Mouse (Mus musculus) hindbrain, embryonic 11.5 days (tissue): ENCODE data around the gene Hoxb2. TPM values are rescaled to one million over a fixed set of nuclear protein-coding genes. Genes with fewer than 3 reads are reported as not detected.

ENCODE experiments used
- ATAC-seq: fragments of 200-750 bp; cut with Nextera tagmentation; 2 replicates; pipeline ENCODE4 v1.8.0; 2017; ENCODE audit warnings: mild to moderate bottlenecking, moderate TSS enrichment, moderate library complexity; ENCODE audit not compliant: low FRiP score
- DNase-seq: peaks from one replicate; pipeline ENCODE4 v3.0.0-alpha.2; 2015; ENCODE audit warnings: low spot score
- H3K27ac ChIP-seq: fragments of 300-500 bp; sonication (generic); 2 replicates; pipeline ENCODE4 v1.5.1; 2014; ENCODE audit warnings: mild to moderate bottlenecking, low read depth, low read length
- H3K27me3 ChIP-seq: fragments of 300-500 bp; sonication (generic); 2 replicates; pipeline ENCODE4 v1.6.1; 2014; ENCODE audit warnings: mild to moderate bottlenecking, low read length, moderate library complexity, mixed read lengths; ENCODE audit not compliant: control insufficient read depth, insufficient read depth
- H3K36me3 ChIP-seq: fragments of 300-500 bp; sonication (generic); 2 replicates; pipeline ENCODE4 v1.6.1; 2014; ENCODE audit warnings: mild to moderate bottlenecking, low read length, moderate library complexity, mixed read lengths; ENCODE audit not compliant: control insufficient read depth, insufficient read depth
- H3K4me1 ChIP-seq: fragments of 300-500 bp; sonication (generic); replicated peaks from 2 replicates; pipeline ENCODE4 v1.6.1; 2014; ENCODE audit warnings: low read length, mixed read lengths; ENCODE audit not compliant: control insufficient read depth, insufficient read depth
- H3K4me2 ChIP-seq: fragments of 300-500 bp; sonication (generic); replicated peaks from 2 replicates; pipeline ENCODE4 v1.6.1; 2014; ENCODE audit warnings: mild to moderate bottlenecking, low read depth, low read length
- H3K4me3 ChIP-seq: fragments of 300-500 bp; sonication (generic); 2 replicates; pipeline ENCODE4 v1.5.1; 2014; ENCODE audit warnings: low read depth, low read length
- H3K9ac ChIP-seq: fragments of 300-500 bp; sonication (generic); 2 replicates; pipeline ENCODE4 v1.6.1; 2014; ENCODE audit warnings: low read depth, low read length
- H3K9me3 ChIP-seq: fragments of 300-500 bp; sonication (generic); 2 replicates; pipeline ENCODE4 v1.6.1; 2016; ENCODE audit warnings: low read length; ENCODE audit not compliant: control insufficient read depth
- WGBS: fragments of 180-500 bp; shearing (Covaris S2); extraction: QIAGEN DNeasy Blood & Tissue Kit; methylation state at CpG from one replicate; pipeline ENCODE4 v1.1.7; 2014; 5-methylcytosine and 5-hydroxymethylcytosine counted together
- polyA plus RNA-seq: library from polyadenylated mRNA; unstranded; fragments of >200 nt; fragmentation: Nextera tagmentation; extraction: Ambion mirVana; gene quantifications from 2 replicates; pipeline ENCODE4 v1.2.1, GENCODE M21; 2014

Gene Hoxb2
- polyA plus RNA-seq, 1 experiment from 2014 or later = 67.5 TPM

DNA sequence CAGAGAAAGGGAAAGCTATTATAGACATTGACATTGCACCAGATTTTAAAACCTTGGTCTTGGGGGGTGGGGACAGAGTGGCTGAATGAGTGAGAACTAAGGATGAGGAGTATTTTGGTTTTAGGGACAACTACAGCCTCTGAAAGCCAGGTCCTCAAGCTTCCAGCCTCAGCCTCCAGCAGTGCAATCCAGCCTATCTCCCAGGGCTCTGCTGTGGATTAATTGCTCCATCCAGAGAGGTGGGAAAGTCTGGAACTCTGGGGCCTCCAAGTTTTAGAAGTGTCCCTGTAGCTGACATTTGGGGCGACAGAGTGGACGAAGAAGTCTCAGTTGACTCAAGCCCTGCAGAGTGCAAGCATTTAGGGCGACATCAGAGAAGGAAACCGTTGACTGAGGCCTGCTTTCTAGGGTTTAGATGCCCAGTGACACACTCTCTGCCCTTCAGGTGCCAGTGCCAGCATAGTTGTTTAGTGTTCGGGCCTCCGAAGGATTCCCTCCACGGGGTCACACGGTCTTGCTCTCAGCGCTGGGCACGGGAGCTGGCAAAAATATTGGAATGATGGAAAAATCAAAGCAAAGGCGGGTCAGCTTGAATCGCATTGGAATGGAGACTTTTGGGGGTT is 36.4 kb upstream of the Hoxb2 start:
- Histone ChIP-seq H3K27ac (peak overlapping the region; percentile 90), H3K4me2 (peak overlapping the region; percentile 64), H3K36me3 (no peaks in the 10 kb centered on the region), H3K9me3 (no peaks in the 10 kb centered on the region), H3K4me3 (peak overlapping the region; percentile 63), H3K4me1 (no peaks in the 10 kb centered on the region), H3K9ac (peak overlapping the region; percentile 29), H3K27me3 (peaks cover 86% of the 10 kb centered on the region)
- peak; percentile 61 for DNase-seq
- ATAC-seq = no peak
- WGBS = 4% methylated on average over 12 of the region's 12 CpGs

DNA sequence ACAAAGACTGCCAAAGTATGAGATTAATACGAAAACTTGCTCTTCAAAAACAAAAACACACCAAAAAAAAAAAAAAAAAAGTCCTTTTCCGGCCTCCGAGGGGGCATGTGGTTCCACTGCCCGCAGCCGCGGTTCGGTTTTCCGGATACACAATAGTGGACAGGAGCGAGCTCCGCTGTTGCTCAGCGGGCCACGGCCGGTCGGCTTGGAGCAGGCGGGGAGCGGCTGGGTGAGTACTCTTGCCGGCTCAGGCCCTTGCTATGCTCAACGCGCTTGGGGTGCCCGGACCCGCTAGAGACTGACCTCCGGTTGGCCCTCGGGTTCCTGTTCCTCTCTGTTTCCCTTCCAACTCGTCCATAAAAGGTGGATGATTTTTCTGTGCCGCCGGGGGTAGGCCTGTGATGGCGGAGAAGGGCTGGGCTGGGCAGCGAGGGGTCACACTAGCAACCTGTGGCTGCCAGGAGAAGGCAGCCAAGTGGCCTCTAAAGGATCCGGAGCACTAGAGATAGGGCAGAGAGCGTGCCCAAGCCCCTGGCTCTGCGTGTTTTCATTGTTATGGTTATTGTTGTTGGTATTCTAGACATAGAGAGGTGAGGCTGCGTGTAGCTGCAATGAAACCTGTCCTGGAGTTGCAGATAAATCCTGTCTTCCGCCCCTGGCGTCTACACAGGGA is 35.5 kb upstream of the Hoxb2 start:
- Histone ChIP-seq H3K9ac (peak overlapping the region; percentile 65), H3K27me3 (peaks cover 86% of the 10 kb centered on the region)

DNA sequence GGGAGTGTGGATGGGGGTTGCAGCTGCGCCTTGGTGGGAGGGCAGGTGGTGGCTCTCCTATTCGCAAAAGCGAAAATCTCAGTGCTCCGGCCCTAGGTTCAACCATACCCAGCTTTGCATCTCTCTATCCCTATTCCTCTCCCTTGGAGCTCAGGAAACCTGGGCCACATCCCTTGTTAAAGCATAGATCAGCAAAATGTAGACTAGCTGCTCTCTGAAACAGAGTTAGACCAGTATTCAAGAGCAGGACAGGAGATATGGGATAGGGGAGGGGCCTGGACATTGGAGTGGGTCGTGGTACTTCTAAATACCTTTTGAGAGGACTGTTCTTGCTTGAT is 35.0 kb upstream of the Hoxb2 start:
- peak overlapping the region; percentile 90 for H3K27ac ChIP-seq
- H3K36me3 ChIP-seq = no peaks in the 10 kb centered on the region
- no peaks in the 10 kb centered on the region for H3K4me1 ChIP-seq
- 2% methylated on average over 5 of the region's 5 CpGs for WGBS
- peaks cover 86% of the 10 kb centered on the region for H3K27me3 ChIP-seq
- peak overlapping the region; percentile 63 for H3K4me3 ChIP-seq
- peak overlapping the region; percentile 65 for H3K9ac ChIP-seq
- ATAC-seq (no peak), DNase-seq (peak; percentile 53)
- H3K9me3 ChIP-seq = no peaks in the 10 kb centered on the region
- peak overlapping the region; percentile 64 for H3K4me2 ChIP-seq

More for the DNA sequence above, 35.5 kb upstream of the Hoxb2 start:
- under 1% methylated on average over 34 of the region's 34 CpGs for WGBS
- peak; percentile 64 for DNase-seq
- no peaks in the 10 kb centered on the region for H3K9me3 ChIP-seq
- H3K36me3 ChIP-seq = no peaks in the 10 kb centered on the region
- ATAC-seq = no peak
- no peaks in the 10 kb centered on the region for H3K4me1 ChIP-seq
- H3K4me3 ChIP-seq = peak overlapping the region; percentile 63
- H3K4me2 ChIP-seq = peak overlapping the region; percentile 64
- H3K27ac ChIP-seq = peak overlapping the region; percentile 90

DNA sequence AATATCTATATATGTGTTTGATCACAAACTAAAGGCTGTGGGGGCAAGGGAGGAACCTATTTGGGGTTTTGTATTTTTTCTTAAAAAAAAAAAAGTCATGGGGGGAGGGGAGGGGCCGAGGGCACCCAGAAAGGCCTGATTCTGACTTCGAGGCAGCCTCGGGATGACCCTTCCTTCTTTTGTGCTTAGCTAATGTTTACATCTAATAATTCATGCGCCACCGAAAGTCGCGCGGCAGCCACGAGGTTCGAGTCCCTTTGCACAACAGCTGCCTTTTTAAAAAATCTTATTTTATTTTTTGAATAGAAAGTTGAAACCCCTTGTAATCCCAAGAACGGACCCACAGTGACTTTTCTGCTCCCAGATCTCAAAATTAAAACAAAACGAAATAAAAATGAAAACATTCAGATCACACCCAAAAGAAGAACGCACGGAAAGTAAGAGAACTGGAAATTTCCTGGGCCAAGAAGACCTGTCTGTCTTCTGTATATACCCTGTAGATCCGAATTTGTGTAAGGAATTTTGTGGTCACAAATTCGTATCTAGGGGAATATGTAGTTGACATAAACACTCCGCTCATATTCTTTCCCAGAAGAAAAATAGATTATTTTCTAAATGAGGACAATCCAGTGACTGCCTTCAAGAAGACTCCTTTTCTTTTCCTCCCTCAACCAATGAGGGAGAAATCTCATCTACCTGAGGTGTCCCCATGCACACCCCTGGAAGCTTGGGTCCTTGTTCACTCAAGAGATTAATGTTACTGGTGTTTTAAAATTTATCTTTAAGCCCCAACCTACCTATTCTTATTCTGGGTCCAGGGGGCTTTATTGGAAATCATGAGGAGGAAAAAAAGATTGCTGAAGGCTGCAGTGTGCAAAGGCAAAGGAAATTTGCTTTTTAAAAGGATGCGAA is 33.4 kb upstream of the Hoxb2 start:
- Histone ChIP-seq H3K27ac (peak overlapping the region; percentile 98), H3K9ac (peak overlapping the region; percentile 58), H3K36me3 (no peaks in the 10 kb centered on the region), H3K4me2 (peak overlapping the region; percentile 64), H3K4me3 (peak overlapping the region; percentile 63), H3K9me3 (no peaks in the 10 kb centered on the region), H3K4me1 (no peaks in the 10 kb centered on the region), H3K27me3 (peaks cover 87% of the 10 kb centered on the region)
- WGBS = 2% methylated on average over 18 of the region's 18 CpGs
- DNase-seq (no peak), ATAC-seq (no peak)

DNA sequence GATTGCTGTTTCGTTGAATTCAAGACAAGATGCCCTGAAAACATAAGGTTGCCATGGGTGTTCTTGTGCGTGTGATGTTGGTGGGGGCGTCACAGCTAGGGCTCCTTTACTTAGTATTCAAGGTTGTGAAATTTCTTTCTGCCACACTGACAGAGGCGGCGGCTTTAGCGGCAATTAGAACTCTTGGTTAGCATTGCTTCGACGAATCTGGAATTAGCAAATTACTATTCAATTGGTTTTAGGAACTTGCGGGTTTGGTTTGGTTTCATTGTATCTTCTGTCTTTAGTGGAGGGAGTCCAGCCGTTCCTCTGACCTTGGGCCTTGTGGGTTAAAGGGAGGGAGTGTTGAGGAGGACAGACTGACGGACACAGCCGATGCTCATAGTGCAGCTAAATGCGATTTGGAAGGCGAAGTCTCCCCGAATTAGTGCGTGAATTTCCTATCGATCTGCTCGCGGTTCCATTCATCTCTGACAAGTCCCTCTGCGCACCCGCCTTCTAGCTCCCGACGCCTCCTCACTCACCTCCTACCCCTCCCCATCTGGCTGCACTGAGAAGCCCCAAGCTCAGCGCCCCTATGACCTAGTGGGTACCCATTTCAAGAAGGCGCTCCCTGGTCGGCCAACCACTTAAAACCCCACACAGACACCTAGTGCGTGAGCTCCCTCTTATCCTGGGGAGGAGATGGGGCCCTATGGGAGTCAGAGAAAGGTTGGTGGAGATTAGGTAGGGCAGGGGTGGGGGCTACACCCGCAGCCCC is 32.5 kb upstream of the Hoxb2 start, which contains the start of gene Hoxb4:
TSS of gene Hoxb4 (plus strand) at position 660 of the 760 bp plus-strand sequence.
- no peaks in the 10 kb centered on the region for H3K4me1 ChIP-seq
- H3K27me3 ChIP-seq = peaks cover 82% of the 10 kb centered on the region
- peak within 1 kb of the TSS; percentile 64 for H3K4me2 ChIP-seq
- ATAC-seq = peak; percentile 53
- H3K9me3 ChIP-seq = no peaks in the 10 kb centered on the region
- H3K4me3 ChIP-seq = peak within 1 kb of the TSS; percentile 63
- DNase-seq = no peak
- 2% methylated on average over 28 of the region's 28 CpGs for WGBS
- no peaks in the 10 kb centered on the region for H3K36me3 ChIP-seq
- H3K27ac ChIP-seq = peak within 1 kb of the TSS; percentile 98
- peak within 1 kb of the TSS; percentile 87 for H3K9ac ChIP-seq

DNA sequence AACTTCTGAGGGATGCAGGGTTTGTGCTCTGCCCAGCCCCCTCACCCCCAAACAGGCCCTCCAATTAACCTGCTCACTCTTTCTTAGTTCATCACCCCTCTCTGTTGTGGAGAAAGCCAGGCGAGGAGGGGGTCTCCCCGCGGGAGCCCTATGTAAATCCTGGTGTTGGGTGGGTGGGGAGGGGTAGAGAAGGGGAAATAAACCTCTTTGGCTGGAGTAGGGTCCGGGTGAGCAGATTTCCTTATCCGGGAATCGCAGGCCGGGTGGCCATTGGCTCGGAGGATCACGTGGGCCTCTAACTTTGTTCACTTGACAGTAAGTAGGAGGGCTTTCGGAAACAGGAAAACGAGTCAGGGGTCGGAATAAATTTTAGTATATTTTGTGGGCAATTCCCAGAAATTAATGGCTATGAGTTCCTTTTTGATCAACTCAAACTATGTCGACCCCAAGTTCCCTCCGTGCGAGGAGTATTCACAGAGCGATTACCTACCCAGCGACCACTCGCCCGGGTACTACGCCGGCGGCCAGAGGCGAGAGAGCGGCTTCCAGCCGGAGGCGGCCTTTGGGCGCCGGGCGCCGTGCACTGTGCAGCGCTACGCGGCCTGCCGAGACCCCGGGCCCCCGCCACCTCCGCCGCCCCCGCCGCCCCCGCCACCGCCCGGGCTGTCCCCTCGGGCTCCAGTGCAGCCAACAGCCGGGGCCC is 31.8 kb upstream of the Hoxb2 start:
- no peaks in the 10 kb centered on the region for H3K4me1 ChIP-seq
- H3K4me2 ChIP-seq = peak overlapping the region; percentile 64
- under 1% methylated on average over 44 of the region's 45 CpGs for WGBS
- H3K27me3 ChIP-seq = peaks cover 78% of the 10 kb centered on the region
- H3K9me3 ChIP-seq = no peaks in the 10 kb centered on the region
- peak overlapping the region; percentile 98 for H3K27ac ChIP-seq
- peak overlapping the region; percentile 63 for H3K4me3 ChIP-seq
- DNase-seq (no peak), ATAC-seq (peak; percentile 74)
- H3K36me3 ChIP-seq = no peaks in the 10 kb centered on the region
- peak overlapping the region; percentile 87 for H3K9ac ChIP-seq

DNA sequence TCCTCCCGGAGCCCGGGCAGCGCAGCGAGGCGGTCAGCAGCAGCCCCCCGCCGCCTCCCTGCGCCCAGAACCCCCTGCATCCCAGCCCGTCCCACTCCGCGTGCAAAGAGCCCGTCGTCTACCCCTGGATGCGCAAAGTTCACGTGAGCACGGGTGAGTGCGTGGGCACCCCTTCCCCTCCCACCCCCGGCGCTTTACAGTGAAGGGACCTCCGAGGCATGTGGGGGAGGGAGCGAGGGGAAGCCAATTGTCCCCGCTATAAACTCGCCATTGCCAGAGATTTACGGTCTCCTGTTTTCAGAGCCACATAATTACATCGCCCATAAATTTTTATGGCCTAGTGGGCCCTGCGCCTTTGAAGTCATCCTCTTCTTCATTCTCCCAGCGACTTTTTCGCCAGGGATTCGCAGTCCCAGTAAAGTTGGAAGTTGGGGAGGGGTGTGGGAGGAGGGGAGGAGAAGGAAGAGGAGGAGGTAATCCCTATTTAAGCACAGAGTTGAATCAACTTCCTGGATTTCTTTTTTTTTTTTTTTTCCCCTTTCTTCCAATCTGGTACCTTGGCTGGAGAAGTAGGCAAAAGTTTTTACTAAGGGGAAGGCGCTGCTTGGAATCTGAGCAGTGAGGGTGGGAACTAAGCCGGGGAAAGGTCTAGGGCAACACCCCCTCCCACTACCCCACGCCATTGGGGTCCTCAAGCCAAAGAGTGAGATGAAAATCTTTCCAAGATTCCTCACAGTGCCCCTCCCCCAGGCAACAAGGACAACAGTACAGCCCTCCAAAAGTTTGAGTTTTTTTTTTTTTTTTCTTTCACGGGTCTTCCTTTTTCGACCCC is 31.0 kb upstream of the Hoxb2 start:
- ATAC-seq = peak; percentile 62
- Histone ChIP-seq H3K9ac (peak overlapping the region; percentile 87), H3K9me3 (no peaks in the 10 kb centered on the region), H3K4me1 (no peaks in the 10 kb centered on the region), H3K27ac (peak overlapping the region; percentile 98), H3K27me3 (peaks cover 75% of the 10 kb centered on the region), H3K4me3 (peak overlapping the region; percentile 63), H3K36me3 (no peaks in the 10 kb centered on the region), H3K4me2 (peak overlapping the region; percentile 64)
- no peak for DNase-seq
- WGBS = under 1% methylated on average over 32 of the region's 34 CpGs
